Mouse (Mus musculus): ENCODE measurements around the gene H13. TPM values are rescaled to one million over a fixed set of nuclear protein-coding genes. Genes with fewer than 3 reads are reported as not detected.

H13 gene
- polyA plus RNA-seq, 1 experiment = 129 TPM

DNA sequence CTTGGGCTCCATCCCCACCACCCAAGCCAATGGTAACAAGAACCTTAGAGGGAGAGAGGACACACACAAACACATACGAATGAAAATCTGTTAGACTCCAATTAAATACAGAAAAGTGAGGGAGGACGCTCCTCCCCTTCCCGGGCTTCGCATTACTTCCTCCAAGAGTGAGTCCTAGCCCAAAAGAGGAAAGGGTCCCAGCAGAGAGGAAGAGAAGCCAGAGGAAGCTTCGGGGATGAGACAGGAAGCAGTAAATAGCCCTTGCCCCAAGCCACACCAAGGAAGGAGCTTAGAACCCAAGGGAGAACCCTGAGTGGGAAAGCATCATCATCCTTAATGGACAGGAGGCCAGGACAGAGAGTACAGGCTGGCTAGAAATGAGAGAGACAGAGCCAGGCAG lies 39.8 kb downstream of the H13 start:
- H3K4me1 ChIP-seq (ENCODE audit: control insufficient read depth, insufficient read depth, low read length) = peaks cover 15% of the 10 kb centered on the region
- H3K4me3 ChIP-seq (ENCODE audit: insufficient read depth, low read depth, low read length) = no peak overlapping the region
- 78% methylated on average over 5 of the region's 5 CpGs for WGBS
- no peaks in the 10 kb centered on the region for H3K27me3 ChIP-seq (replicated peaks; ENCODE audit: control insufficient read depth, insufficient read depth, low read length)
- TF ChIP-seq CTCF (conservative IDR thresholded peaks at IDR 0.05; ENCODE audit: insufficient read depth, insufficient read length, low read depth, low read length) = no peak
- TF ChIP-seq POLR2A (IDR thresholded peaks at IDR 0.05; ENCODE audit: low read depth, low read length) = no peak
- no peak for DNase-seq
- peaks cover 1% of the 10 kb centered on the region; the same call in 1 of the 2 replicates for H3K36me3 ChIP-seq (ENCODE audit: control insufficient read depth, insufficient read depth, low read length)
- H3K27ac ChIP-seq (ENCODE audit: insufficient read depth, low read depth, low read length) = no peak overlapping the region

DNA sequence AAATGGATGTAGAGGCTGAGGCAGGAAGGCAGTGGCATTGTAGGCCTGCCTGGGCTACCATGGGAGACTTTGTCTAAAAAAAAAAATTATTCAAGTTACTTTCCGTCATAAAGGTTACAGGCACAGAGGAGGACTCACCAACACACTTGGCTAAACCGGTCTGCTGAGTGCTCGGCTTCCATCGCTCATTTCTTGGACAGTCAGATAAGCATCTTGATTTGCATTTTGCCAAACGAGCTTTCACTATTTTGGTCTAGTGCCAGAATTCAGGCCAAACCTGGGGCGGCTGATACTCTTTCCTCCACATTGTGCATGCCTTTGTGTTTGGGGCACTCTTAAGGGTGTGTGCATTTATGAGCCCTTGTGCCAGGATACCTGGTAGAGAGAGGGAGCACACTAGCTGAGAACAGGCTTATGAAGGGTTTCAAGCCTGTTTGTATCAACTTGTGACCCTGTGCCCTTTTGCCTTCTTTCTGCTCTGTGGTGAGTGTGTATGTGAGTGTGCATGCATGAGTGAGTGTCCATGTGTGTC lies 47.0 kb downstream of the H13 start:
- WGBS = 42% methylated on average over 6 of the region's 6 CpGs
- Histone ChIP-seq H3K4me1 (ENCODE audit: control insufficient read depth, insufficient read depth, low read length) (no peaks in the 10 kb centered on the region; the same call in 1 of the 2 replicates), H3K27ac (ENCODE audit: insufficient read depth, low read depth, low read length) (no peak overlapping the region), H3K36me3 (ENCODE audit: control insufficient read depth, insufficient read depth, low read length) (no peaks in the 10 kb centered on the region), H3K4me3 (ENCODE audit: insufficient read depth, low read depth, low read length) (no peak overlapping the region), H3K27me3 (replicated peaks; ENCODE audit: control insufficient read depth, insufficient read depth, low read length) (no peaks in the 10 kb centered on the region)
- peak; percentile 59 for DNase-seq
- TF ChIP-seq CTCF (conservative IDR thresholded peaks at IDR 0.05; ENCODE audit: insufficient read depth, insufficient read length, low read depth, low read length) = no peak
- TF ChIP-seq POLR2A (IDR thresholded peaks at IDR 0.05; ENCODE audit: low read depth, low read length) = no peak

GRCm38 (mm10) chr2:152717652-152718051 lies 48.4 kb downstream of the H13 start:
- TF ChIP-seq CTCF (conservative IDR thresholded peaks at IDR 0.05; ENCODE audit: insufficient read depth, insufficient read length, low read depth, low read length) (no peak), POLR2A (IDR thresholded peaks at IDR 0.05; ENCODE audit: low read depth, low read length) (no peak)
- Histone ChIP-seq H3K36me3 (ENCODE audit: control insufficient read depth, insufficient read depth, low read length) (no peaks in the 10 kb centered on the region), H3K4me1 (ENCODE audit: control insufficient read depth, insufficient read depth, low read length) (no peaks in the 10 kb centered on the region; the same call in 1 of the 2 replicates), H3K27me3 (replicated peaks; ENCODE audit: control insufficient read depth, insufficient read depth, low read length) (no peaks in the 10 kb centered on the region), H3K4me3 (ENCODE audit: insufficient read depth, low read depth, low read length) (no peak overlapping the region), H3K27ac (ENCODE audit: insufficient read depth, low read depth, low read length) (no peak overlapping the region)
- WGBS = 71% methylated on average over 11 of the region's 11 CpGs
- DNase-seq = no peak

GRCm38 (mm10) chr2:152718076-152718475 lies 48.8 kb downstream of the H13 start:
- WGBS = 71% methylated on average over 6 of the region's 6 CpGs

GRCm38 (mm10) chr2:152723651-152724331 lies 54.5 kb downstream of the H13 start:
- TF ChIP-seq POLR2A (IDR thresholded peaks at IDR 0.05; ENCODE audit: low read depth, low read length) (no peak), CTCF (conservative IDR thresholded peaks at IDR 0.05; ENCODE audit: insufficient read depth, insufficient read length, low read depth, low read length) (no peak)
- peak overlapping the region; percentile 8; the same call in 1 of the 2 replicates for H3K4me3 ChIP-seq (ENCODE audit: insufficient read depth, low read depth, low read length)
- H3K4me1 ChIP-seq (ENCODE audit: control insufficient read depth, insufficient read depth, low read length) = peaks cover 5% of the 10 kb centered on the region
- H3K27me3 ChIP-seq (replicated peaks; ENCODE audit: control insufficient read depth, insufficient read depth, low read length) = no peaks in the 10 kb centered on the region
- no peaks in the 10 kb centered on the region for H3K36me3 ChIP-seq (ENCODE audit: control insufficient read depth, insufficient read depth, low read length)
- H3K27ac ChIP-seq (ENCODE audit: insufficient read depth, low read depth, low read length) = peak overlapping the region; percentile 18
- DNase-seq = peak; percentile 67
- WGBS = 12% methylated on average over 37 of the region's 37 CpGs

More at GRCm38 (mm10) chr2:152718076-152718475, 48.8 kb downstream of the H13 start:
- no peaks in the 10 kb centered on the region; the same call in 1 of the 2 replicates for H3K4me1 ChIP-seq (ENCODE audit: control insufficient read depth, insufficient read depth, low read length)
- H3K36me3 ChIP-seq (ENCODE audit: control insufficient read depth, insufficient read depth, low read length) = no peaks in the 10 kb centered on the region
- DNase-seq = no peak
- no peak overlapping the region for H3K4me3 ChIP-seq (ENCODE audit: insufficient read depth, low read depth, low read length)
- H3K27ac ChIP-seq (ENCODE audit: insufficient read depth, low read depth, low read length) = no peak overlapping the region
- H3K27me3 ChIP-seq (replicated peaks; ENCODE audit: control insufficient read depth, insufficient read depth, low read length) = no peaks in the 10 kb centered on the region
- TF ChIP-seq POLR2A (IDR thresholded peaks at IDR 0.05; ENCODE audit: low read depth, low read length) = no peak
- no peak for TF ChIP-seq CTCF (conservative IDR thresholded peaks at IDR 0.05; ENCODE audit: insufficient read depth, insufficient read length, low read depth, low read length)

DNA sequence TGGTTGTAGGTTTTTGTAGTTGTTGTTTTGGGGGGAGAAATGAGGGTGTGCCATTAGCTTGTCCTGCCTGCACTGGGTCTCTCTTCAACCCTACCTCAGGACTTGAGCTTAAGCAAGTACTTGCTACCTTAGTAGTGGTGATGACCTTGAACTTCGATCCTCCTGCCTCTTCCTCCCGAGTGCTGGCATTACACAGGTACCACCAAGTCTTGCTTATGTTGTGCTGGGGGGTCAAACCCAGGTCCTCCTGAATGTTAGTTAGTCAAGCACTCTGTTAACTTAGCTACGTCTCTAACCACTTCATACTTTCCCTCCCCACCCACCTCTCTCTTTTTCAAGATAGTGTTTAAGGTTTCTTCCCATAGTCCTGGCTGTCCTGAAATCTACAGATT lies 55.1 kb downstream of the H13 start:
- peaks cover 10% of the 10 kb centered on the region for H3K4me1 ChIP-seq (ENCODE audit: control insufficient read depth, insufficient read depth, low read length)
- H3K27ac ChIP-seq (ENCODE audit: insufficient read depth, low read depth, low read length) = peak overlapping the region; percentile 4
- 0 out of 2 replicates have a peak overlapping the region, but pooled peaks have one; percentile 0 for H3K4me3 ChIP-seq (ENCODE audit: insufficient read depth, low read depth, low read length)
- TF ChIP-seq CTCF (conservative IDR thresholded peaks at IDR 0.05; ENCODE audit: insufficient read depth, insufficient read length, low read depth, low read length) (no peak), POLR2A (IDR thresholded peaks at IDR 0.05; ENCODE audit: low read depth, low read length) (no peak)
- H3K27me3 ChIP-seq (replicated peaks; ENCODE audit: control insufficient read depth, insufficient read depth, low read length) = no peaks in the 10 kb centered on the region
- DNase-seq = no peak
- WGBS = 64% methylated on average over 3 of the region's 3 CpGs
- no peaks in the 10 kb centered on the region for H3K36me3 ChIP-seq (ENCODE audit: control insufficient read depth, insufficient read depth, low read length)

- Histone ChIP-seq H3K27me3 (replicated peaks; ENCODE audit: control insufficient read depth, insufficient read depth, low read length) (no peaks in the 10 kb centered on the region), H3K4me3 (ENCODE audit: insufficient read depth, low read depth, low read length) (no peak overlapping the region)
- 73% methylated on average over 15 of the region's 15 CpGs for WGBS
These were observed 56.0 kb downstream of the H13 start for GRCm38 (mm10) chr2:152725178-152725750.

More at GRCm38 (mm10) chr2:152725178-152725750, 56.0 kb downstream of the H13 start:
- Histone ChIP-seq H3K27ac (ENCODE audit: insufficient read depth, low read depth, low read length) (no peak overlapping the region), H3K36me3 (ENCODE audit: control insufficient read depth, insufficient read depth, low read length) (no peaks in the 10 kb centered on the region), H3K4me1 (ENCODE audit: control insufficient read depth, insufficient read depth, low read length) (peaks cover 13% of the 10 kb centered on the region)
- DNase-seq = no peak
- TF ChIP-seq POLR2A (IDR thresholded peaks at IDR 0.05; ENCODE audit: low read depth, low read length) (no peak), CTCF (conservative IDR thresholded peaks at IDR 0.05; ENCODE audit: insufficient read depth, insufficient read length, low read depth, low read length) (no peak)
